Mouse (Mus musculus) layer of hippocampus, postnatal 14 days (tissue): ENCODE data around the gene Map3k14. TPM values are rescaled to one million over a fixed set of nuclear protein-coding genes. Genes with fewer than 3 reads are reported as not detected.

Source experiments
- DNase-seq, 2 experiments: peaks; one replicate each; pipeline ENCODE4 v3.0.0; 2021 to 2022; ENCODE audit warnings: low spot score in 2 of 2, mixed read lengths in 1 of 2
- total RNA-seq, 2 experiments: library from RNA; stranded (reverse); gene quantifications; 2 replicates each; pipeline ENCODE4 v1.2.3; 2021

Map3k14 gene
- total RNA-seq, 2 experiments from 2014 or later = 2.4 to 3.0 TPM

DNA sequence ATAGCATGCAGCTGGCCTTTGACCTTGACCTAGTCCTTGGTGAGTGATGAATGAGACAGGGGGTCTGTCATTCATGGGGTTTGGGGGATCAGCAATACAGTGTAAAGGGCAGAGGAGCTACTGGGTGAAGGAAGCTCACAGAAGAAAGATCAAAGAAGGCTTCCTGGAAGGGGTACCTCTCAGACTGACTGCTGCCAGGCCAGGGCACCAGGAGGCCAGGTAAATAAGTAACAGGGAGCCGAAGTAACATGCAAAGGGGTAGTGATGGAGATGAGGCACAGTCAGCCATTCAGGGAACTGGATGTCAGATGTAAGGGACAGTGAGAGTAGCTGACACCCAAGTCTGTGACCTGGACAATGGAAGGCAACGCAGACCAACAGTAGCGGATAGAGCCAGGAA, 5.6 kb upstream of the Map3k14 start:
- no peak for DNase-seq

GRCm38 (mm10) chr11:103271979-103272378, 4.7 kb upstream of the Map3k14 start:
- DNase-seq = no peak

DNA sequence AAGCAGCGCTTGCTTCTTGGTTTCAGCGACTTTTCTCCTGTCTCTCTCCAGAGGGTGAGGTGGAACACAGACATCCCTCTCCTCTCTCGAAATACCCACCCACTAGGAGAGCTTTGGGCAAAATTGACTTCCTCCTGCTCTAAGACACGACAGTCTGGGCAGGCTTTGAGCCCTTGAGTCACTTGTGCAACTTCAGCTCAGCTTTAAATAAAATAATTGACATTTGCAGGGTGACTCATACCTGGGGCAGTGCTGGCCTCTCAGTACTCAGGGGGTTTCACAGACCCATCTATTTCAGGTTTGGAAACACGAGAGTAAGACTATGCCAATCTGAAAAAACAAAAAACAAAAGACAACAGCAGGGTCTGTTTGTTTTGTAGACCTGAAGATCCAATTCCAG, 2.2 kb upstream of the Map3k14 start:
- no peak for DNase-seq

GRCm38 (mm10) chr11:103268905-103269304, 1.6 kb upstream of the Map3k14 start:
- DNase-seq = no peak

DNA sequence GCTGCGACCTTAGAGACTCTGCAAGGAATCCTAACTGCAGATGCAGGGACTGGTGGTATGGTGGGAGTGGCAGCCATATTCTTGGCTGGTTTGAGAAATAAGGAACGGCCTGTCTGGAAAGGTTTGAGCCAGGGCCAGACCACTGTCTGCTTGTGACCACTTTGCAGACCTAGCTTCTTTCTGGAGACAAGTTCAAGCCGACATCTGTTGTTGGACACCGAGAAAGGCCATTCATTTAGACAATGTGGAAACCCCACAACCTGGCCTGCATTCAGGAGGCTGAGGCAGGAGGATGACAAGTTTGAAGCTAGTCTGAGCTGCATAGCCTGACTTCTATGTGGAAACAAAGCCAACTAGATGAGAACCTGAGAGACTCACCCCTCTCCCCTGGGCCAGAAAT, 1.1 kb upstream of the Map3k14 start:
- no peak for DNase-seq

GRCm38 (mm10) chr11:103266729-103267345, 435 bp downstream of the Map3k14 start:
- peak in 1 of 2 experiments; percentile 31 for DNase-seq

DNA sequence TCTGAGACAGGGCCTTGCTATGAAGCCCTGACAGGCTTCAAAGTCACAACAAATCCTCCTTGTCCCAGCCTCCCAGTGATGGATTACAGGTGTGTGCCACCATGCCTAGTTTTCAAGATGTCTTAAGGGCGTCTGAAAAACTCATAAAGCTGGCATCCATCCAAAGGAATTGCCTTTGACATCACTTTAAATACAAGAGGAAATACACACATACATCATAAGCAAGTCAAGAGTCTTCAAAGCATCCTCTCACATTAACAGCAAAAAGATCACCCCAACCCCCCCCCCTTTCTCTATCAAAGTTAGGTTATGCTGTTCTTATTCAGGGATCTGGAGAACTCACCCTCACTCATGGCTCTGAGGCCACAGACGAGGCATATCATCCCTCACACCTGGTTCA, 1.4 kb downstream of the Map3k14 start:
- no peak for DNase-seq

GRCm38 (mm10) chr11:103265211-103265610, 2.1 kb downstream of the Map3k14 start:
- DNase-seq = no peak

GRCm38 (mm10) chr11:103264427-103265005, 2.8 kb downstream of the Map3k14 start:
- DNase-seq = no peak

- no peak for DNase-seq
Observed at GRCm38 (mm10) chr11:103263551-103263950, 3.7 kb downstream of the Map3k14 start.

GRCm38 (mm10) chr11:103262412-103263267, 4.6 kb downstream of the Map3k14 start:
- DNase-seq = no peak

GRCm38 (mm10) chr11:103261671-103262411, 5.4 kb downstream of the Map3k14 start:
- DNase-seq = no peak

GRCm38 (mm10) chr11:103260515-103261192, 6.6 kb downstream of the Map3k14 start:
- DNase-seq = no peak

GRCm38 (mm10) chr11:103260034-103260433, 7.2 kb downstream of the Map3k14 start:
- no peak for DNase-seq

GRCm38 (mm10) chr11:103257938-103258481, 9.3 kb downstream of the Map3k14 start:
- no peak for DNase-seq

DNA sequence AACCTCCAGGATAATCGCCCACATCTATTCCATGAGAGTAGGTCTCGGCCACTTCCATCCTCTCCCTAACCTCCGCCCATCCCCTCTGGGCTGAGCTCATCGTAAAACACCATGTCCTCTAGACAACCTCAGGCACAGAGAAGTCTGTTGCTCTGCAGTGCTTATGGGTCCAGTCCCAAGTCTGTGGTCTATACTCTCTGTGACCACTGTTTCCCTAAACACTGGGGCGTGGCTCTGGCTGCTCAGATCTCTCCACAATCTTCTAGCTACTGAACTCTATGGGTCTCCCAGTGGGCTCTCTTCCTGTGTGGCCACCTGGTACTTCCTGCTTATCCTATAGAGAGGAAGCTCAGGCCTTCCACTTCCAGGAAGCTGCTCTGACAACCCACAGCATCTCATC, 13.7 kb downstream of the Map3k14 start:
- DNase-seq = no peak

GRCm38 (mm10) chr11:103252380-103252779, 14.9 kb downstream of the Map3k14 start:
- no peak for DNase-seq

- DNase-seq = no peak
Observed at GRCm38 (mm10) chr11:103250324-103250723, 16.9 kb downstream of the Map3k14 start.

DNA sequence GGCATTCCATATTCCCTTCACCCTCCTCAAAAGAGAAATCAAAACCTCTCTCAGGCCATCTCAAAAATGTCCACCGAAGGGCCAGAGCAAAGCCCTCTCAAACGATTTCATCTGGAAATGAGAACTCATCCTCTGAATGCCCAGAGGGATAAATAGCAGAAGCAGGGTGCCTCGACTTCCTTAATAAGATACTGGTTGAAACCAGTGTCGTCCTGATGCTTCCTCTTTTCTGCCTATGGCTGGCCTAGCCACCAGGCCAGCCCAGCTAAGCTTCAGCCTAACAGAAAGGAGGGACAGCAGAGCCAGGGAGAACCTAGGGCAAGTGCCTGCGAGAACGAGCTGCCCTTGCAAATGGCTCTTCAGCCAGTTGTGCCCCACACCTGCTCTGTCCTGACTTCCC, 17.8 kb downstream of the Map3k14 start:
- DNase-seq = no peak

- no peak for DNase-seq
Observed at GRCm38 (mm10) chr11:103248837-103249236, 18.4 kb downstream of the Map3k14 start.
